Mouse (Mus musculus) kidney, postnatal 0 days (tissue): ENCODE data around the gene N4bp1. TPM values are rescaled to one million over a fixed set of nuclear protein-coding genes. Genes with fewer than 3 reads are reported as not detected.

Source experiments
- ATAC-seq: fragments of 200-750 bp; cut with Nextera tagmentation; replicated peaks from 2 replicates; pipeline ENCODE4 v1.8.0; 2017; ENCODE audit warnings: low read depth, moderate number of reproducible peaks, moderate TSS enrichment, moderate library complexity; ENCODE audit not compliant: low FRiP score
- DNase-seq: peaks from one replicate; pipeline ENCODE4 v3.0.0-alpha.2; 2016; ENCODE audit warnings: low spot score
- H3K27ac ChIP-seq: fragments of 300-500 bp; sonication (generic); 2 replicates; pipeline ENCODE4 v1.5.1; 2014; ENCODE audit warnings: mild to moderate bottlenecking
- H3K27me3 ChIP-seq: fragments of 300-500 bp; sonication (generic); 2 replicates; pipeline ENCODE4 v1.6.1; 2014; ENCODE audit warnings: low read length, mixed read lengths; ENCODE audit not compliant: insufficient read depth
- H3K36me3 ChIP-seq: fragments of 300-500 bp; sonication (generic); 2 replicates; pipeline ENCODE4 v1.6.1; 2014; ENCODE audit warnings: low read length, mixed read lengths; ENCODE audit not compliant: insufficient read depth
- H3K4me1 ChIP-seq: fragments of 300-500 bp; sonication (generic); replicated peaks from 2 replicates; pipeline ENCODE4 v1.6.1; 2014; ENCODE audit warnings: antibody characterized with exemption, low read length, mixed read lengths; ENCODE audit not compliant: insufficient read depth
- H3K4me2 ChIP-seq: fragments of 300-500 bp; sonication (generic); 2 replicates; pipeline ENCODE4 v1.6.1; 2014; ENCODE audit warnings: mild to moderate bottlenecking, low read length, moderate library complexity, mixed read lengths
- H3K4me3 ChIP-seq: fragments of 300-500 bp; sonication (generic); replicated peaks from 2 replicates; pipeline ENCODE4 v1.5.1; 2014; ENCODE audit warnings: low read depth, low read length
- H3K9ac ChIP-seq: fragments of 300-500 bp; sonication (generic); 2 replicates; pipeline ENCODE4 v1.6.1; 2014; ENCODE audit warnings: low read depth, low read length
- H3K9me3 ChIP-seq: fragments of 300-500 bp; sonication (generic); replicated peaks from 2 replicates; pipeline ENCODE4 v1.6.1; 2016; ENCODE audit warnings: low read length, inconsistent platforms, mixed read lengths
- CTCF ChIP-seq: IDR thresholded peaks from 2 replicates; pipeline ENCODE4 v1.5.1; 2016; ENCODE audit warnings: antibody characterized with exemption, low read depth, mild to moderate bottlenecking, moderate library complexity
- WGBS: fragments of 180-500 bp; shearing (Covaris S2); extraction: QIAGEN DNeasy Blood & Tissue Kit; methylation state at CpG from one replicate; pipeline ENCODE4 v1.1.7; 2014; 5-methylcytosine and 5-hydroxymethylcytosine counted together
- polyA plus RNA-seq: library from polyadenylated mRNA; unstranded; fragments of >200 nt; fragmentation: Nextera tagmentation; extraction: Ambion mirVana; gene quantifications from 2 replicates; pipeline ENCODE4 v1.2.1, GENCODE M21; 2015

N4bp1 gene
- polyA plus RNA-seq, 1 experiment from 2014 or later: 6.3 TPM

- no peak for ATAC-seq
- TF ChIP-seq CTCF: no peak
- Histone ChIP-seq H3K27ac (no peak overlapping the region), H3K4me3 (no peak overlapping the region), H3K9ac (no peak overlapping the region), H3K27me3 (no peaks in the 10 kb centered on the region), H3K4me1 (no peaks in the 10 kb centered on the region), H3K9me3 (no peaks in the 10 kb centered on the region), H3K36me3 (peaks cover 7% of the 10 kb centered on the region), H3K4me2 (no peak overlapping the region)
- DNase-seq: no peak
- WGBS: 75% methylated on average over 2 of the region's 2 CpGs
These were observed 47.8 kb downstream of the N4bp1 start for GRCm38 (mm10) chr8:86837234-86837633.

GRCm38 (mm10) chr8:86835881-86836280, 49.2 kb downstream of the N4bp1 start:
- no peak overlapping the region for H3K4me2 ChIP-seq
- no peaks in the 10 kb centered on the region for H3K36me3 ChIP-seq
- ATAC-seq: no peak

GRCm38 (mm10) chr8:86834496-86835260, 50.4 kb downstream of the N4bp1 start:
- Histone ChIP-seq H3K36me3 (no peaks in the 10 kb centered on the region), H3K9me3 (no peaks in the 10 kb centered on the region), H3K9ac (no peak overlapping the region), H3K27me3 (no peaks in the 10 kb centered on the region), H3K4me2 (no peak overlapping the region), H3K27ac (no peak overlapping the region), H3K4me3 (no peak overlapping the region), H3K4me1 (no peaks in the 10 kb centered on the region)
- DNase-seq (no peak), ATAC-seq (no peak)
- WGBS: 88% methylated on average over 8 of the region's 8 CpGs
- TF ChIP-seq CTCF: no peak

More at GRCm38 (mm10) chr8:86835881-86836280, 49.2 kb downstream of the N4bp1 start:
- no peaks in the 10 kb centered on the region for H3K27me3 ChIP-seq
- no peak overlapping the region for H3K4me3 ChIP-seq
- no peak for TF ChIP-seq CTCF
- H3K27ac ChIP-seq: no peak overlapping the region
- H3K4me1 ChIP-seq: no peaks in the 10 kb centered on the region
- no peak for DNase-seq
- no peaks in the 10 kb centered on the region for H3K9me3 ChIP-seq
- H3K9ac ChIP-seq: no peak overlapping the region

GRCm38 (mm10) chr8:86833937-86834336, 51.1 kb downstream of the N4bp1 start:
- TF ChIP-seq CTCF: no peak
- Histone ChIP-seq H3K27ac (no peak overlapping the region), H3K4me1 (no peaks in the 10 kb centered on the region), H3K4me2 (no peak overlapping the region), H3K27me3 (no peaks in the 10 kb centered on the region), H3K4me3 (no peak overlapping the region), H3K36me3 (no peaks in the 10 kb centered on the region), H3K9ac (no peak overlapping the region), H3K9me3 (no peaks in the 10 kb centered on the region)
- ATAC-seq (no peak), DNase-seq (no peak)
- WGBS: 92% methylated on average over 1 of the region's 1 CpGs

GRCm38 (mm10) chr8:86828925-86829324, 56.1 kb downstream of the N4bp1 start:
- no peak overlapping the region for H3K9ac ChIP-seq
- ATAC-seq (no peak), DNase-seq (no peak)
- 66% methylated on average over 2 of the region's 2 CpGs for WGBS
- no peak overlapping the region for H3K4me2 ChIP-seq
- no peaks in the 10 kb centered on the region for H3K4me1 ChIP-seq
- no peaks in the 10 kb centered on the region for H3K36me3 ChIP-seq
- peak; percentile 24; the same call in 1 of the 2 replicates for TF ChIP-seq CTCF
- H3K9me3 ChIP-seq: no peaks in the 10 kb centered on the region
- no peak overlapping the region for H3K4me3 ChIP-seq
- no peaks in the 10 kb centered on the region for H3K27me3 ChIP-seq
- no peak overlapping the region for H3K27ac ChIP-seq

- no peak overlapping the region for H3K4me3 ChIP-seq
- WGBS: 92% methylated on average over 5 of the region's 5 CpGs
- DNase-seq (no peak), ATAC-seq (no peak)
- no peaks in the 10 kb centered on the region for H3K4me1 ChIP-seq
- no peaks in the 10 kb centered on the region for H3K36me3 ChIP-seq
- no peaks in the 10 kb centered on the region for H3K27me3 ChIP-seq
- no peak for TF ChIP-seq CTCF
- H3K9ac ChIP-seq: no peak overlapping the region
- no peaks in the 10 kb centered on the region for H3K9me3 ChIP-seq
- H3K27ac ChIP-seq: no peak overlapping the region
- no peak overlapping the region for H3K4me2 ChIP-seq
These were observed 57.9 kb downstream of the N4bp1 start for GRCm38 (mm10) chr8:86827199-86827598.

GRCm38 (mm10) chr8:86826538-86826937, 58.5 kb downstream of the N4bp1 start:
- Histone ChIP-seq H3K36me3 (no peaks in the 10 kb centered on the region), H3K4me2 (no peak overlapping the region), H3K9ac (no peak overlapping the region), H3K9me3 (no peaks in the 10 kb centered on the region), H3K4me1 (no peaks in the 10 kb centered on the region), H3K27me3 (no peaks in the 10 kb centered on the region), H3K4me3 (no peak overlapping the region), H3K27ac (no peak overlapping the region)
- DNase-seq (no peak), ATAC-seq (no peak)
- TF ChIP-seq CTCF: no peak
